Mouse (Mus musculus) hindbrain, embryonic 16.5 days (tissue): ENCODE measurements around the gene Mvk. TPM values are rescaled to one million over a fixed set of nuclear protein-coding genes. Genes with fewer than 3 reads are reported as not detected.

Experiments
- microRNA-seq: library from miRNA; unstranded; fragments of <30 nt; microRNA quantifications from one replicate; pipeline ENCODE4, GENCODE M21; 2017
- polyA plus RNA-seq: library from polyadenylated mRNA; unstranded; fragments of >200 nt; fragmentation: Nextera tagmentation; extraction: Ambion mirVana; gene quantifications from 2 replicates; pipeline ENCODE4 v1.2.1, GENCODE M21; 2015

Mvk gene
- polyA plus RNA-seq, 1 experiment from 2014 or later = 86.9 TPM

Small RNAs within 50 kb of the gene (microRNA-seq; reads per million reads assigned to microRNA genes)
- gene Mir7027 = not detected

Other genes with a start within 250 kb of the Mvk start
- gene Foxn4, start 170.5 kb upstream of the Mvk start, polyA plus RNA-seq = 0.11 and 0.29 TPM in 2 replicates
- gene Myo1h, start 155.1 kb upstream of the Mvk start, polyA plus RNA-seq = 0.85 and 1.0 TPM in 2 replicates
- 59.3 and 70.1 TPM in 2 replicates for gene Kctd10, start 63.8 kb upstream of the Mvk start, polyA plus RNA-seq
- gene Ube3b, start 63.7 kb upstream of the Mvk start, polyA plus RNA-seq = 36.7 and 45.4 TPM in 2 replicates
- 38.2 and 40.8 TPM in 2 replicates for gene Mmab, start 209 bp upstream of the Mvk start, polyA plus RNA-seq
- 4.7 and 4.9 TPM in 2 replicates for gene Fam222a, start 123.7 kb downstream of the Mvk start, polyA plus RNA-seq
- 2.3 and 3.0 TPM in 2 replicates for gene Trpv4, start 214.2 kb downstream of the Mvk start, polyA plus RNA-seq
- gene Gltp, start 246.7 kb downstream of the Mvk start, polyA plus RNA-seq = 49.9 and 53.4 TPM in 2 replicates